Mouse (Mus musculus) spleen, postnatal 14 days (tissue): ENCODE measurements at regions not wholly inside any gene's neighbourhood (a gene's known extent, or its start where the extent isn't known, plus 50 kb on each side); places are given as distances from the start of the nearest gene placed in this dataset.

Source experiments
- DNase-seq, 2 experiments: peaks; one replicate each; pipeline ENCODE4 v3.0.0; 2021 to 2022; ENCODE audit warnings: low spot score in 2 of 2

DNA sequence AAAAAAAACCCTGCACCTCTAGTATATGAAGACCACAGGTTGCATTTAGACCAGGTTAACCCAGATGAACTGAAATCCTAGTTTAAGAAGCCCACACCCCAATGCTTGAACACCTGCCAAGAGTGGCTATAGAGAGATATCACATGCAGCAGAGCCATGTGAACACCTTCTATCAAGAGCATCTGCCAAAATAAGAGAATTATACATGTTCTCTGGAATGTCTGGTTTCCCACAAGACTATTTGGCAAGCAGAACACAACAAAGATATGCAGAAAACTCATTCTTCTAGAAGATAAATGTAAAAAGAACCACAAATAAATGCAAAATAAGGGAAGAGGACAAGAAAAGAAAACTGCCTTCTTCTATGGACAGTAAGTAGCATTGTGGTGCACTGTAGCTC lies 107.7 kb upstream of the Dab2 start:
- DNase-seq = no peak

DNA sequence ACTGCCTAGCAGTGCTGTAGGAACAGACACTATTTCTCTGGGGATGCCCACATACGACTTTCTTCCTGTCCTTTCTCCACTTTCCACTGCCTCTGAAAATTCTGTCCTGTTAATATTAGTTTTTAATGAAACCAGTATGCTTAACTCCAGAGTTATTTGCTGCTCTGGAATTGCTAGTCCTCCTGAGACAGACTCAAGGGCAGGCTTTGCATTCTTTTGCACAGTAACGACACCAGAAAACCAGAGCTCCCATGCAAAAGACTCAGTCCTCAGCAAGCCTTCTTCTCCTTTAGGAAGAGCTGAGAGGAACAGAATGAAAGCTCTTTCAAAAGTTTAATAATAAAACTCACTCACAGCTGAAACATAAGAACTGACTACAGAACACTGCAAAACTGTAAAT lies 92.3 kb upstream of the Dab2 start:
- no peak for DNase-seq

DNA sequence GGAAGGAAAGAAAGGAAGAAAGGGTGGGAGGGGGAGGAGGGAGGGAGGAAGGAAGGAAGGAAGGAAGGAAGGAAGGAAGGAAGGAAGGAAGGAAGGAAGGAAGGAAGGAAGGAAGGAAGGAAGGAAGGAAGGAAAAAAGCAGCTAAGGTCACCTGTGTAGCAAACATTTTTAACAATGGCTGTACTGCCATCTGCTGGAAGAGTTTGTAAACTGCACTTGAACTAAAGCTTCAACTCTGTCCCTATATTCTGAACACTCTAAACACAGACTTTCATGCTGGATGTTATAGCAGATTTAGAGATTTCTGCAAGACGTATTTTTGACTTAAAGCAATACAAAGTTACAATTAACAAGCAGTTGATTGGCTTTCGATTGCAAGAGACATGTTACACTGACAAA lies 90.3 kb upstream of the Dab2 start:
- peak in 1 of 2 experiments; percentile 12 for DNase-seq

DNA sequence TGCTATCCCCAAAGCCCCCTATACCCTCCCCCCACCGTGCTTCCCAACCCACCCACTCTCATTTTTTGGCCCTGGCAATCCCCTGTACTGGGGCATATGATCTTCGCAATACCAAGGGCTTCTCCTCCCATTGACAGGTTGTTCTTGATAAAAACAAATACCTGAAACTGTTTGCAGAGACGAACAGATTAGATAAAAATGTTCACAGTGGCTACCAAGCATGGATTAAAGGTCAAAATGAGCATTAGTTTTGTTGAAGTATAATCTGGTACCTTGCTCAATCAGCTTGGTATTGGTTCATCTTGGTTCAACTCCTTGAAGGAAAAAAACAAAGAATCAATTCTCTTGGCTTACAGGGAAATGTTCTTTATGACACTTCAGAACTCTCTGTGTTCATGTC lies 81.5 kb upstream of the Dab2 start:
- no peak for DNase-seq

DNA sequence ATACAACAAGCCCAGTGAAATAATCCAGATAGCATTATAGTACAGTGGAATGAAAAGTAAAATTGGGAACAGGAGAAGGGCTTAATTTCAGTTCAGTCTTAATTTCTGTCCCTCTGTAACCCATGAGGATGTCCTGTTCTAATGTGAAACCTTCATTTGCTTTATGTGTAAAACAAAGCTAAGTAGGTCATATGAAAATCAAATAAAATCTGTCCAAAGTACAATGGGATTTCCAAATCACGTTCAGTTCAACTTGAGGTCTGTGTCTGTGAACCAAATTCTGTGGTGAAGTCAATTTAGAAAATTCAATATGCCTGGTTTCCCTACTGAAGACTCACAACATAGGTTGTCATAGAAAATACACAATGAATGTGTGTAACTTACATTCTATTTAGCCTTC lies 74.4 kb upstream of the Dab2 start:
- DNase-seq = no peak

DNA sequence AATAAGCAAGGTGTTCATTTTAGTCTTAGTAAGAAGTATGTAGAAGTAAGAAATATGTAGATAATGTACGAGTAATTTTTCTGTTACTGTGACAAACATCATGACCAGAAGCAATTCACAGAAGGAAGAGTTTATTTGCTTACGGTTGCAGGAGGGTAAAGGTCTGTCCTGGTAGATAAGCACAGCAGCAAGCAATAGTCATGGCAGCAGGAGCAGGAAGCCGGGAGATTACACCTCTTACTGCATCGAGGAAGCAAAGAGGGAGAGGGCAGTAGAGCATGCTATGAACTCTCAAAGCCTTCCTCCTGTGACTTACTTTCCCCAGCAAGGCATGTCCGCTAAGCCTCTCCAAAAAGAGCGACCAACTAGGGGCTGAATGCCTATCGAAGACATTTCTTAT lies 69.0 kb upstream of the Dab2 start:
- no peak for DNase-seq

DNA sequence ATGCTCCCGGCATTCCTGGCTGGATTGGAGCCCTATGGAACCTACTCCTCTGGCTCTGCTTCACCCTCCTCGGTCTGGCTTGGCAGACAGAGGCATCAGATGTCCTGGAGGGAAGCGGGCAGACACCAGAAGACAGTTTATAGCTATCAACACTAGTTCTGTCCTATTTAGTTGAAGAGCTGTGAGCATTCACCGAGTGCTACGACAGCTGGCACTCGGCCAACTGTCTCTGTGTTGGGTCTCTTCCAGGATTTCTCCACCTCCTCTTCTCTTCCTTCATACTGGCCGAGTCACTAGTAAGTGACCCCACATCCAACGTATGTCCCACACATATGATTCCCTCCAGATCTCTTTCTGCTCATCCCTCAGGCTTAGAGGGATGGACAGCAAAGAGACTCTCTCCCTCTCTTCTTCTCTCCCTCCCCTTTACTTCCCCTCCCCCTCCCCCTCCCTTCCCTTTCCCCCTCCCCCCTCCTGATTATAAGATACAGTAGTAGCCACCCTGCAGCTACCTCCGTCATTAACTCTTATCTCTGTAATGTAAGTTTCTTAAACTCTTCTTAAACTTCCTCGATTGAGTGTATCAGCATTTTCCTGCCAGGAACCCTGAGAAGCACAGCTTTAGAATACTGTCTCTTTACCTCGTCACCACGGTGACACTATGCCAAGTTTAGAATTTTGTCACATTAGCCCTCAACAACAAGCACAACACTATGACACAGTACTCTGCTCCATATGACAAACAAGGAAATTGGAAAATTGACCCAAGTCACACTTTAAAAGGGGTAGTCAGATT lies 68.1 kb upstream of the Dab2 start:
- no peak for DNase-seq

DNA sequence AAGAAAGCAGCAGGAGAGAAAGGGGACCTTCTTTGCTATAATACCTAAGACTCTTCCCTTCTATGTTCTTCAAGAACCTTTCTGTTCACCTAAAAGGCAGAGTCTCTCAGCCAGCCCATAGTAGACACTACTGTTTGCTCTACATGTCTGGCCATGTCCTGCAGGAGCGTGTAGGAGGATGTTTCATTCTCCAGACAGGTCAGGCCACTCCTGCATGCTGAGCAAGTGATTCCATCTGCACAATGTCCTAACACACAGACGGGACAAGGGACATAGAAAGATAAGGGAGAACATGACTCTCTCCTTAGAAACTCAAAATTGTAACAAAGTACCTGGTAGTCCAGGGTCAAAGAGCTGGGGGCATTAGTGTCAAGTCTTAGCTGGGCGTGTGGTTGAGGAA lies 66.0 kb upstream of the Dab2 start:
- DNase-seq = no peak

DNA sequence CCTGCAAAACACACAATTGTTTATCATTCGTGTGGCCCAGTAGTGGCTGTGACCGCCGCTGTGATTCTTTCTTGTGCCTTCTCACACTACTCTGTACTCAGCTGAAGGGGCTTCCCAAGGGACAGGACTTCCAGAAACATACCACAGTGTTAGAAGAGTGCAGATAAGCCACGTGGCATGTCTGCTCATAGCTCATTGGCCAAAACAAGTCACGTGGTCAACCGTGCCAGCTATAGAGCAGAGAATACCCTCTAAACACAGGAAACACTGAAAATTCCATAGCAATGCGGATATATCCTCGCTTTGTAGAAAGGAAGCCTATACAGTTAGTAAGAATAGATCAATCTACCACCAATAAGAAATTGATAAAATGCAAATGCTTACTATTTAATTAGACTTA lies 63.0 kb upstream of the Dab2 start:
- DNase-seq = no peak

DNA sequence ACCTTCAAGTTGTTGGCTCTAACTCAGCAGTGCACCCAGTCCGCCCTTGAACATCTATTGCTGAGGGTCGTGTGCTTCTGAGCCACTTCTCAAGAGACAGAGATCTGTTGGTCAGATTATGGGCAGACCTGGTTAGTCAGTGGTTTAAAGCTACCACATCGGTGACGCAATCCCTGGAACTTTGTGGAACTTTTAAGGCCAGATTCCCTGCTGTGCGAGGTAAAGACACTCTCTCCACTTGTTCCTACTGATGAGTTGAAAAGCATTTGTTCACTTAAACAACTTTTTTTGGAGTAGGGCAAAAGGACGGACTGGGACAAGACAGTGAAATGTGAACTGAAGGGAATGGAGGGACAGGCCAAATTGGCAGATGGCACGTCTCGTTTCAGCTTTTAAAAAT lies 61.9 kb upstream of the Dab2 start:
- DNase-seq = no peak

DNA sequence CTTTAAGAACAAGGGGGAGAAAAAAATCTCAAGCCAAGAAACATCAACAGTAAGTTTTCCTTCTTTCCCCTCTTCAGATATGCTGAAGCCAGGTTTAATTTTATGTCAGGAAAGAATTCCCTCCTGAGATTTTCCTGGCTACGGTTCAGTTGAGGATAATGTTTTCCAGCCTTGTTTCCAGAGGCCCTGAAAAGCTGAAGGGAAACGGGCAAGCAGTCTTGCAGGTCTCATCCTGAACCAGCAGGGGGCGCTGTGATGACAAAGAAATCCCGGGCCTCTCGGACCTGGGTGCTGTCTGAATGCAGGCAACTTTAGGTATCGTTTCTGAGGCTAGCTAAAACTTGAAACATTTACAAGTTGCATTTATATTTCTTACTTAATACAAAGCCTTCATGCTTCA lies 61.5 kb upstream of the Dab2 start:
- DNase-seq = peak; percentile 32 to 58

DNA sequence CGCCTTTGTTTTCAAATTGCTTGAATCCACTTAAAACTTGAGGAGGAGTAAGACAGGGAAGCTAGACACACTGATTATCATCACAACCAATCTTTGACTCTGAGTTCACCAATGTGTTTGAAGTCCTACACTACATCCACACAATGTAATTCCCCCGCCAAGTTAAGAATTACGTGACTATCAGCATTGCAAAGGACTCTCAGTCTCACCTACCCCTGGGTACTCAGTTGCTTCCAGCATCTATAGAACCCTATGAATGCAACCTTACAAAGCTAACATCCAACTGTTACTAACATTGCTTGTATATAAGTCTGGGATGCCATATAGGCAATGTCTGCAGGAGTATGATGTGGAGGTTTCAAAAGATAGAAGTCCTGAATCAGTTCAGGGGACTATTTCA lies 60.8 kb upstream of the Dab2 start:
- no peak for DNase-seq

DNA sequence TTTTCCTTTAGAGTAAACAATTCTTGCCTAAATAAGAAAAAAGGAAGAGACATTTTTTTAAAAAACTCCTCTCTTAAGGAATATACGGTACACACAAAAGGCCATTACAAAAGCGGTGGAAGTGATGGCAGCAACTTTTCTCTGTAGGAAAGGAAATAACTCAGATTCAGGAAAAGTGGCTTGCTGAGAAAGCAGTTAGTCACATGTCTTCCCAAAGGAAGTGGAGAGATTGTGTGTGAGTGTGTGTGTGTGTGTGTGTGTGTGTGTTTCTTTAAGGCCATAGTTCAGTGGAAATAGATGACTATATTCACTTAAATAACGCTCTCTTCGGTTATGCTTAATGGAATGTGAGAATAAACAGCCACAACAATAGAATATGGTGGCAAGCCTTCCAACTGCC lies 57.5 kb upstream of the Dab2 start:
- DNase-seq = no peak

DNA sequence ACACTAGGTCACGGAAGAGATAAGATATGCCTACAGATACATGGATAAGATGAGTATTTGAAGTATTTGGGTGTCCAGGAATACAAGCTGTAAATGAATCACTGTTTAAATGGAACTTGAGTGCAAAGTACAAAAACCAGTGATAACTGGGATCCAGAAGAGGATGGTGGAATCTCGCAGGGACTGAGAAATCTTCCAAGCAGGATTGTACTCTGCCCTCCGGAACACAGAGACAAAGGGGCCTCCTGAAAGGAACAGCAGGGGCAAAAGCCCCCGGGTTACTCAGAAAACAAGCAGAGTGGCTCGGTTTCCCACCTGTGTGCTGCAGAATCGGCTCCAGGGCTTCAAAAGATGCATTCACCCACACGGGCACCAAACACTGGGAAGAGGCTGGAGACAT lies 55.2 kb upstream of the Dab2 start:
- no peak for DNase-seq

DNA sequence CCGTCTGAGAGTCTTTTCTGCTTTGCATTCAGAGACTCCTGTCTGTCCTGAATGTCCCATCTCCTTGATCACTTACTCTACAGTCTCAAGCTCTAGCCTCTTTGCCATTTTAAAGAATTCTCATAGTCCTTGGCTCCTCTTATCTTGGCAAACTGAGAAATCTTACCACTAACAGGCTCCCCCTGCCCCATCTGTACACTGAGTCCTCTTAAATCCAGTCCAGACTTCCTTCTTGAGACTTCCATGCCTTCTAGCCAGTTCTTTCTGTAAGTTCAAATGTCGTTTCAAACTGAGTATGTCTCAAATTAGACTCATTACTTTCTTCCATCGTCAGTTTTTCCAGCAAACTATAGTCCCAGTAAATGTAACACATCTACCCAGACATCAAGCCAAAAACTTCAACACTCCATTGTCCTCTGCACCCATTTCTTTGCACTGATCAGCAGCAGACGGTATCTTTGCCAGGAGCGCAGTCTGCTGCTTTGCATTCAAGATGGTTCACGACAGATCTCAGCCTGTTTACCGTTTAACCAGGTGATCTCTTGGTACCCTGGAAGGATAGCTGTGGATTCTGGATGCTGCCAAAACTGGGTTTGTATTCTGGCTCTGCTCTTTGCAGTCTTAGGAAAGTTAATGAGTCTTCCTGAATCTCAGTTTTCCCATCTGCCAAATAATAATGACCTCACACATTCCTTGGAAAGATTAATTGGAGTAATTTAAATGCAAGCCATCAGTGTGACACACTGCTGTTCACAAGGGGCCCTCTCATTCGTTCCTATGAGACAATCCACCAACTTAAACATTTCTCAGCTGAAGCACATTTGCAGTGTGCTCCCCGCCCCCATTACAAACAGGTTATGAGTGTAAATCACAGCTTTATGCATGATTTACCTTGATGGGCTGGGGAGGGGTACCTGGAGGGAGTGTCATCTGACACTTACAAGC lies 53.4 kb upstream of the Dab2 start:
- no peak for DNase-seq

DNA sequence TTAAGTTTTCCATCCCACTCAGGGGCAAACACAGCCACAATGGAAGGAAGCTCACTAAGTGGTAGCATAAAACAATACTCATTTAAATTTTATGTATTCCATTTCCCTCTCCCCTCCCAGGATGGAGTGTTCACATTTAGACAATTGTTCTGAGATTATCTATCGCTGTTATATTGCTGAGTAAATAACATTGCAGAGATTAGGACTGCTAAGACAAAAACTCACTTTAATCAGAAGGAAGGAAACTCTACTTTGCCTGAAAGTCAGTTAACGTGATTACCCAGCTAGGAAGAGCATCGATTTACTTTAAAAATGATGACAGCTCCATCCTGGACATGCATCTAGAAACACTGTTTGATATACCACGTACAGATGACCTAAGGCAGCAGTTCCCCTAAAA lies 51.1 kb upstream of the Dab2 start:
- no peak for DNase-seq
